Mouse (Mus musculus) frontal cortex, adult 2 months (tissue): ENCODE results near the gene Zfp644. TPM values are rescaled to one million over a fixed set of nuclear protein-coding genes. Genes with fewer than 3 reads are reported as not detected.

Experiments used
- DNase-seq, 2 experiments: peaks; one replicate each; pipeline ENCODE4 v3.0.0; 2022; ENCODE audit warnings: low spot score in 1 of 2; ENCODE audit errors: extremely low spot score in 1 of 2
- polyA plus RNA-seq: library from polyadenylated mRNA; depleted of rRNA; stranded (reverse); fragments of >200 nt; gene quantifications from 2 replicates; pipeline ENCODE4 v1.2.3, GENCODE M21; 2012; rRNA removed

Gene Zfp644
- polyA plus RNA-seq, 1 experiment = 41.3 TPM

DNA sequence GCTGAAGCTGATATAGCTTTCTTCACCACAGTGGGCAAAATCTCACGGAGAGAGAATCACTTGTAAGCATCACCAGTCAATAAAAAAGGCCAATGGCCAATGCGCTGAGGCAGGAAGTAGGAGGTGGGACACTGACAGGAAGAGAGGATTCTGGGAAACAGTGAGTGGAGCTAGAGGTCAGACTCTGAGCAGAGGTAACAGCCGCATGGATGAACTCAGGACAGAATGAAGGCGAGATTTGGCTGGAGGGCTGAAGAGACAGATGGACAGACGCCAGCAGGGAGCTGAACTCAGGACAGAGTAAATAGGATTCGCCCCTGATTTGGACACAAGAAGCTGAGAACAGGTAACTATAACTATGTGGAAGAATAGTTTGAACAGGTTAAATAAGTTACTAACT, 92.0 kb downstream of the Zfp644 start:
- DNase-seq = no peak

DNA sequence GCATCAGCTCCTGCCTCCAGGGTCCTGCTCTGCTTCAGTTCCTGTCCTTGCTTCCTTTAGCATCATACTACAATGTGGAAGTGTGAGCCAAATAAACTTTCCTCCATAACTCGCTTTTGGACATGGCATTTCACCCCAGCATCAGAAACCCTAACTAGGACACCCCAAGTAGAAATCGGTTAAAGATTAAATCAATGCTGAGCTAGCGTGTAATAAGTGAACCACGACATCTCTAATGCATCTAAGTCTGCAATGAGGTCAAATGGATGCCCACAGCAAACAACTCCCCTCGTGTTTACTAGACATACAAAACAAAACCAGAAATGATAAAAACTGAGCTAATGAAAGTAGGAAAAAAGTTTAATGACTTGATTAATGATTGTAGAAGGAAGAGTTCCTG, 92.7 kb downstream of the Zfp644 start:
- no peak for DNase-seq

DNA sequence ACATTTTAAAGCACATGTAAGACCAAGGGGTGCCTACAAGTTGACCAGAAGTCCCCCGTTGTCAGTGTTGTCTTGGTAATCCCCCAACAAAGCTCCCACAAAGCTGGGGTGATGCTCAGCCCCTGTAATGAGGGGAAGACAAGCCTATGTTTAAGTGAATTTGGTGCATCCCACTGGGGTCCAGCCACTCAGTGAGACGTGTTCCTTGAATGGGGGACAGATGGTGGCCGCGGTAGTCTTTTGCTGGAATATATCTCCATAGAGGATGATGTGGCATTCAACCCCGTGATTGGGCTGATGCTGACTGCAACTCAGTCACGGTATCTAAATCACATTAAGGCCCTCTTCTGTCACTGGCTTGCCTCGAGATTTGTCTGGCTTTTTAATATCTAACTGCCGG, 97.6 kb downstream of the Zfp644 start:
- DNase-seq = no peak

DNA sequence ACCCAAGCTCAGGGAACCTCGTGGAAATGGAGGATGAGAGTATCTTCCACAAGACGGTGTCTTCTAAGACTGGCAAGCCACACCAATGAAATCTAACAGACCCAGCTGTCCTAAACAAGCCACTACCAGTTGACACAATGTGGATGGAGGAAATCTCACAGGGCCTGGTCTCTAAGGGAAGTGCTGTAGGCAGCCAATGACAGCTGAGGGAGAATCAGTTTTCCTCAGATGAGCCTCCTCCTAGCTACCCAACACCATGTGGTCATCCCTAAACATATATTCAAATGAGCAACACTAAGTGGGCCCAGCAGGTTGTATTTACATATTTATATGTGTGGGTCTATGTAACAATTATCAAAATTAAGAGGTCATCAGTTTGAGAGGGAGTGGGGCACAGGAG, 99.6 kb downstream of the Zfp644 start:
- no peak for DNase-seq

DNA sequence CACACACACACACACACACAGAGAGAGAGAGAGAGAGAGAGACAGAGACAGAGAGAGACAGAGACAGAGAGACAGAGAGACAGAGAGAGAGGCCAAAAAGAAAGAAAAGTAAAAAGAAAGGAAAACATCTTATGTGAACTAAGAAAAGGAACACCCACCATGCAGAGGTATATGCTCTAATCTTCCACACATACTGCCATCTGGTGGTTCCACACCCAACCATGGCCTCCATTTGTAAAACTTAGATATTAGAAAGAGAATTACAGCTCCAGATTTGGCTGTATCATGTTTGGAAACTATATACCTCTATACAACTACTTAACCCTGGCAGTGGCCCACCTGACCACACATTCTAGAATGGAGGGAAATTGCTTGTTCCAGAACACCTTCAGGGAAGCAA, 102.7 kb downstream of the Zfp644 start:
- peak in 1 of 2 experiments; percentile 22 for DNase-seq

DNA sequence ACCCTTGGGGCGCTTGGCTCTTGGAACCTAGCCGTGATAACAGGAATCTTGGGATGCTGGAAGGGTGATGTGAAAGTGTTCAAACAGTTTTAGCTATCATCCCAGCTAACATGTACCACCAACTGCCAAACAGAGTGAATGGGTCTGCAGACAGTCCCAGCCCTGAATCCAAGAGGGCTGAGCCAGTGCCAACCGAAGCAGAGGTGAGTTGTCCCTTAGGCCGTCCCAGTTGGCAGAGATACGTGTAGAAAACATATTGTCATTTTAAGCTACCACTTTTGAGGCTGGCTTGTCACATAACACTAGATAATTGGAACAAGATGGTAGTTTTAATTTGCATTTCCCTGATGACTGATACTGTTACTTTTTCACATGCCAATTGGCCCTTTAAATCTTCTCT, 106.4 kb downstream of the Zfp644 start:
- DNase-seq = no peak

DNA sequence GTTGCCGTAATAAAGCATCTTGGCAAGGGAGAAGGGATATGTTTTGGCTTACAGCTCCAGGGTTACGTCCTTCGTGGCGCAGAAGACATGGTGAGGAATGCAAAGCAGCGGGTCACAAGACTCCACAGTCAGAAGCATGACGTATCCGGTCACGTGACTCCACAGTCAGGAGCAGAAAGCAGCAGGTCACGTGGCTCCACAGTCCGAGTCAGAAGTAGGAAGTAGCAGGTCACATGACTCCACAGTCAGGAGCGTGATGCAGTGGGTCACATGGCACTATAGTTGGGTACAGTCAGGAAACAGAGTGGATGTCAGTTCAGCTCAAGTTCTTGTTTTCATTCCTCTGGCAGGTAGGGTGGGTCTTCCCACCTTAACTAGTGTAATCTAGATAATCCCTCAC, 107.4 kb downstream of the Zfp644 start:
- DNase-seq = no peak

DNA sequence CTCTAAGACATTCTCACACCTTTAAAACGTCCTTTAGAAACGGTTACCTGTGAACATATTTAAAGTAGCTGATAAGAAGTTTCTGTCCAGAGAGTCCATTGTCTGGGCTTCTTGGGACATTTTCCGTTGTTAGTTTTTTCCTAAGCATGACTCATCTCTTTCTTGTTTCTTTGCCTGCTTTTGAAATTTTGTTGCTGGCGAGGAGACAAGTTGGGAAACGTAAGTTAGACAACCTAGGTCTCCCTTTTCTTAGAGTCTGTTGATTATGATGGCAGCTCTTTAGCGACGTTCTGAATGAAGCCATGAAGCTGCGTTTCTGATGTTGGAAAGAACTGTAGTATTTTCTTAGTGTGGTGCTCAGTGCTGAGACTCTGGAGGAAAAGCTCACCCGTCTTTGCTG, 108.1 kb downstream of the Zfp644 start:
- DNase-seq = no peak

DNA sequence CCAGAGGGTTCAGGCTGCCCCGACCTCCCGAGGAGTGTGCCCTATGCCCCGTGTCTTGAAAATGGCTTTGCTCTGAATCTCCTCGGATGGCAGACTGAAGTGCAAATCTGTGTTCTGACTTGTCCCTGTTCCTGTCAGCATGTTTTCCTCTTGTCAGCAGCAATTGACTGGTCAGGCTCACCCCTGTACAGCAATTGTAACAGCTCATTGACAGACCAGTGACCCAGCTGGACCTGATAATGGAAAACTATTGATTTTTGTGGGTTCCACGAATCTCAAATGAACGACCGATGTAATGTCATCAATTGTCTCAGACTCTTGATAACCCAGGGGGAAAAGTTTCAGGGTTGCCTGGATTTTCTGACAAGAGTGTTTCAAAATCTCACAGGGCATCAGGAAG, 116.1 kb downstream of the Zfp644 start:
- no peak for DNase-seq

DNA sequence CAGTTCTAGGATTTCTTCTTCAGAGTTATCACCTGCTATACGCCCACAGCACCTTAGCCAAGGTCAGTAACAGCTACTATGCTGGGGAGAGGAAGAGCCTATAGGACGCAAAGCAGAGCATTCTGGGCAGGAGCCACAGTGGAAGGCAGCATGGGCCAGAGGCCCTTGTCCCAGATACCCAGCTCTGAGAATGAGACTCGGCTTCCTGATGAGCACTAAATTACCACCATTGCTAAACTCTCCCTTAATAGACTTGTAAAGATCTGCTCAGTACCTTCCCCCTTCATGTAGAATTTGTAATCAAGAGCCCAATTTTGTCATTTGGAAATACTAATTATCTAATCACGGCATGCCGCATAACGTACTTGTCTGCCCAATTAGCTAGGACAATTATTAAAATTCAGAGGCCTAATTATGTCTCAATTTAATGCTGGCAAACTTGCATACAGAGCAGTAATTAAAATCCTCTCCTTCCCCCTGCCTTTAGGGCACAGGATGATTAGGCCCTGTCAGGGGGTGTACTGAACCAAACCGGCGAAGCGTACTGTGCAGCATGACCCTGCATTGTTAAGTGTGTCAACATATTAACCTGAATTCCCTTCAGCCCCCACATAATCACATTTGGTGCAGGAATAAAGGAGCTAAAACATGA, 119.7 kb downstream of the Zfp644 start:
- no peak for DNase-seq

DNA sequence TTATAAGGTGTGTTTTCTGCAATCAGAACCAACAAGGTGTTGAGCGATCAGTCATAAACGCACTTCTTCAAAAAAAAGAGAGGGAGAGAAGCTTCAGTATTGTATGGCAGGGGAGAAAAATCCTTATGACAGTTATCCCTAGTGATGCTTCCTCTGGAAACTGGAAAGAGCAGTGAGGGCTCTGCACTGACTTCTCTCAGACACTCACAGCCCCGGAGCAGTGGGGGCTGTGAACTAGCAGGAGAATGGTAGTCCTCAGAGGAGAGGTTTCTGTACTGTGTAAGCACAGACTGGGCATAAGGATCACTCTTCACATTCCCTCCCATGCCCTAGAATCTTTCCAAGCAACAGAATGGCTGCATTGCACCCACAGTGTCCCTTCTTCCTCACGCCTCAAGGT, 122.0 kb downstream of the Zfp644 start:
- DNase-seq = no peak

DNA sequence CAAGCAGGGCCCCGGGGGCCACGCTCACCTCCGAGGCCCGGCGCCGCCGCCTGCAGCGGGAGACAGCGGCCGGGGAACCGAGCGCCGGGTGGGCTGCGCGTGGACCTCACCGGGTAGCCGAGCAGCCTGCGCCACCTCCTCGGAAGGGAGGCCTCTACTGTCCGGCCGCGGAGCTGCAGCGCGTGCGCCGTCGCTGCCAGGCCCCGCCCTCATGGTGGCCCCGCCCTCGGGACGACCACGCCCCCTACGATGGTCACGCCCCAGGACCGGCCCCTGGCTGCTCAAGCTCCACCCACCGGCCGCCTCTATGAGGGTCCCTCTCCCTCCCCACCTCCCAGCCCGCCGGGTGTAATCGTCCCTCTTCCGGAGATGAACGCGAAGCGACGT, 122.5 kb downstream of the Zfp644 start:
- peak; percentile 33 to 88 for DNase-seq

DNA sequence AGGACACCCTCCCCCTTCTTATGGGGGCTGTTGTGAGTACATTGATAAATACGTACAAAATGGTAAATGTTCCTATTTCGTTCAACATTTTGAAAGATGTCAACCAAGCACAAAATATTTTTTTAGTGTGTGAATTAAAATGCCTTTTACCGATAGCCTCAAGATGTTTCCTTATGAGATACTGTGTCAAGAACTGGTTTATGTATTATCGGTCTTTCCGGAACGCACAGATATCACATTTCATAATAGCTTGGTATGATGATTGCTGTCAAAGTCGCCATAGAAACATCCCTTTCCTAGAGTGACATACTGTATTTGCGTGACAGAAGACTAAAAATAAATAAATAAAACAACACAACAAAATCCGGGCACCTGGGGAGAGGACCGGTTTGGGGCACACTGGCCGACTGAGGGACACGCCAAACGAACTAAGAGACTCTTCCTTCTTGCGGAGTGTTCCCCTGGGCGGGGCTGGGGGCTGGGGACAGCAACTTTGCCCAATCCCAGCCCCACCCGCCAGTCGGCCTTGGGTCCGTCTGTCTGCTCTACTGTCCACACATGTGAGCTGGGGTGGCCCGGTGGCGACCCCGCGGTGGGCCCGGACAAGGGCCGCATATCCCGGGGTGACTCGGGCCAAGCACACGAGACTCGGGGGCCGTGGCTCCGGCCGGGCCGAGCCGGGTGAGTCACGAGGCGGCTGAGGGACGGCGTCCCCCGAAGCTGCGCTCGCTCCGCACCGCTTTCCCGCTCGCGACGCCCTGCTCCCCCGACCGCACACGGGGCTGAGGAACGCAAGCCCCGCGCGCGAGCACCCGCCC, 123.1 kb downstream of the Zfp644 start:
- peak in 1 of 2 experiments; percentile 8 for DNase-seq

Other genes with a start within 250 kb of the Zfp644 start
- 2.4 and 3.0 TPM in 2 replicates for gene Barhl2, start 239.1 kb downstream of the Zfp644 start, polyA plus RNA-seq
- gene Gm17304, start 88.2 kb downstream of the Zfp644 start, polyA plus RNA-seq = not detected in 2 replicates
- 2.3 and 2.5 TPM in 2 replicates for gene Hfm1, start 229.0 kb upstream of the Zfp644 start, polyA plus RNA-seq